ENCODE assay signal across 7 mouse cellular contexts in the genomic region with DNA sequence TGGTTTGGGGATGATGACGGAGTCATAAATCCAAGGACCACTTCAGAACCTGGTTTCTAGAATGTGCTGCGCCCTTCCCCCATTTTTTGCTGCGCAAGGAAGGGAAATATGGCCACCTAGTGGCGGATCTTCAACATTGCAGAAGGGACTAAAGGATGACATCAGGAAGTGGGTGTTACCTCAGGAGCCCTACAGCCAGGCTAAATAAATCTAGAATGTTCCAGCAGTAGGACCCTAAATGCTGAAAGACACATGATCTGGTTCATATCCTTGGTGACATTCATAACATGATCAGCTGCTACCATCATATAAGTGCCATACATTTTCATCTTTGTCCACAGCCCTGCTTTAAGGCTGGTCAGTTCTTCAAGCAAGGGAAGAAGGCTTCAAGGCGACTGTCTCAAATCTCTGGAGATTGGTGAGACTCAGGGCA. TPM values are rescaled to one million over a fixed set of nuclear protein-coding genes. Genes with fewer than 3 reads are reported as not detected.
DNase-seq lines count a peak whose midpoint lies in the region; TF ChIP-seq lines count a peak whose summit lies in the region.
"Not testable (repeated sequence)": the region's sequence is repeated elsewhere in the genome, so short reads cannot be mapped to it uniquely, and the experiment has no call there.

Gene Bhlhb9, plus strand, starts transcription at position 383 of the 433 bp plus-strand sequence.

- DNase-seq in adrenal gland, adult (ENCODE audit: inconsistent age in 2 of 2, low spot score in 1 of 2), result peak; percentile 35 to 72
- peak; percentile 71 for DNase-seq in embryo, embryonic 10 days (ENCODE audit: low spot score)
- DNase-seq in gastrocnemius, postnatal 14 days, result peak; percentile 36
- peak; percentile 14 for DNase-seq in hindlimb bud, embryonic 11.5 days (ENCODE audit: extremely low spot score, low read depth, low spot score)
- peak; percentile 41 to 42 for DNase-seq in left cerebral cortex, adult 2 months (ENCODE audit: extremely low spot score in 1 of 2, low spot score in 2 of 2)
- peak; percentile 63 for DNase-seq in lung, postnatal 36 days
- DNase-seq in retina, postnatal 7 days (ENCODE audit: low read depth, low spot score), result peak; percentile 25

- peak within 1 kb of the TSS; percentile 81 for H3K27ac ChIP-seq in left cerebral cortex, adult 2 months

- intact Hi-C loops in gastrocnemius, postnatal 14 days (cut with DNase I; ENCODE audit: low total_unique reads); left cerebral cortex, adult 2 months (cut with DNase I): not testable (repeated sequence)

- H3K4me3 ChIP-seq in left cerebral cortex, adult 2 months, result peak within 1 kb of the TSS; percentile 54

- peak; percentile 55 for TF ChIP-seq CTCF in left cerebral cortex, adult 2 months (IDR thresholded peaks at IDR 0.05)

RNA-seq across cellular contexts. Expression of gene Bhlhb9, which starts in this region (rescaled TPM):
- total RNA-seq in gastrocnemius, postnatal 14 days (2021), result 1 to 10 TPM; 7.9 to 8.8 TPM
- total RNA-seq in left cerebral cortex, adult 2 months (2021), result 10 to 100 TPM; 68.8 to 69.9 TPM

Comparison
In these comparisons a context has a peak if more than half of its experiments do, and no peak if none do; other contexts are left out.
1. Peak in every context shown above with its lines: DNase-seq, H3K4me3 ChIP-seq and H3K27ac ChIP-seq.
2. RNA of gene Bhlhb9 (total RNA-seq): 68.8 to 69.9 TPM in left cerebral cortex, adult 2 months; 7.9 to 8.8 TPM in gastrocnemius, postnatal 14 days; every median in the first group is over 4 times any median in the second.
3. DNase-seq: peak in every context shown above with its lines; median percentile 71 in embryo, embryonic 10 days; 63 in lung, postnatal 36 days; 54 in adrenal gland, adult; 42 in left cerebral cortex, adult 2 months; 36 in gastrocnemius, postnatal 14 days; 25 in retina, postnatal 7 days; 14 in hindlimb bud, embryonic 11.5 days.